Mouse (Mus musculus) E14TG2a.4 (cell line): ENCODE results near the gene Ttll1.

Source experiments
- H3K27me3 ChIP-seq: 2 replicates; pipeline ENCODE4 v1.6.1; 2014; ENCODE audit warnings: low read length, control low read depth; ENCODE audit not compliant: insufficient read depth
- H3K36me3 ChIP-seq: 2 replicates; pipeline ENCODE4 v1.6.1; 2014; ENCODE audit warnings: low read length, control low read depth; ENCODE audit not compliant: insufficient read depth
- H3K4me1 ChIP-seq: replicated peaks from 2 replicates; pipeline ENCODE4 v1.6.1; 2014; ENCODE audit warnings: low read depth, low read length, control low read depth
- H3K4me3 ChIP-seq: replicated peaks from 2 replicates; pipeline ENCODE4 v1.5.1; 2014; ENCODE audit warnings: mild to moderate bottlenecking, low read length
- H3K9me3 ChIP-seq: 2 replicates; pipeline ENCODE4 v1.6.1; 2014; ENCODE audit warnings: low read length, control low read depth
- CTCF ChIP-seq: conservative IDR thresholded peaks from 2 replicates; pipeline ENCODE4 v1.5.1; 2014; ENCODE audit warnings: low read length
- NANOG ChIP-seq: IDR thresholded peaks from 2 replicates; pipeline ENCODE4 v1.6.1; 2014; ENCODE audit warnings: borderline replicate concordance, low read length, mixed read lengths
- POU5F1 ChIP-seq: IDR thresholded peaks from 2 replicates; pipeline ENCODE4 v1.6.1; 2014; ENCODE audit warnings: low read length, borderline replicate concordance

Ttll1 gene

GRCm38 (mm10) chr15:83473251-83473650 lies 37.4 kb downstream of the Ttll1 start:
- no peak overlapping the region for H3K4me3 ChIP-seq
- no peaks in the 10 kb centered on the region; the same call in 1 of the 2 replicates for H3K27me3 ChIP-seq
- no peak for TF ChIP-seq NANOG
- TF ChIP-seq POU5F1, result no peak
- TF ChIP-seq CTCF, result no peak
- H3K36me3 ChIP-seq, result no peaks in the 10 kb centered on the region
- H3K4me1 ChIP-seq, result peaks cover 33% of the 10 kb centered on the region
- H3K9me3 ChIP-seq, result no peaks in the 10 kb centered on the region

- Histone ChIP-seq H3K9me3 (no peaks in the 10 kb centered on the region), H3K4me1 (peaks cover 32% of the 10 kb centered on the region), H3K4me3 (no peak overlapping the region), H3K27me3 (no peaks in the 10 kb centered on the region; the same call in 1 of the 2 replicates), H3K36me3 (no peaks in the 10 kb centered on the region)
- TF ChIP-seq NANOG, result no peak
- no peak for TF ChIP-seq POU5F1
- no peak for TF ChIP-seq CTCF
Measured at GRCm38 (mm10) chr15:83471476-83471875, 39.2 kb downstream of the Ttll1 start.

DNA sequence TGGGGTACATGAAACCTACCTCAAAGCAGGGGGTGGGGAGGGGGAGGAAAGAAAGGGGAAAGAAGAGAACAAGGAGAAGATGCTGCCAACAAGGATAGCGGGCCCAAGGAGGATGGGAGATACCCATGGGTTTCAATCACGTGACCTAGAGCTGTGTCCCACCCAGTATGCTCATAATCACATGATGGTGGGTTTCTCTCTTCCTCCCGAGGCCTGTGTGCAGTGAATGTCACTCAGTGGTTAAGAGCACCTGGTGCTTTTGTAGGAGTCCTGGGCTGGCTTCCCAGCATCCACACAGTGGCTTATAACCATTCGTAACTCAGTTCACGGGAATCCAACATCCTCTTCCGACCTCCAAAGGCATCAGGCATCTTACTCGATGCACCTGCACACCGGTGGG lies 40.2 kb downstream of the Ttll1 start:
- no peaks in the 10 kb centered on the region; the same call in 1 of the 2 replicates for H3K27me3 ChIP-seq
- H3K36me3 ChIP-seq, result no peaks in the 10 kb centered on the region
- TF ChIP-seq POU5F1, result no peak
- TF ChIP-seq NANOG, result no peak
- no peak for TF ChIP-seq CTCF
- no peaks in the 10 kb centered on the region for H3K9me3 ChIP-seq
- no peak overlapping the region for H3K4me3 ChIP-seq
- peaks cover 36% of the 10 kb centered on the region for H3K4me1 ChIP-seq

- H3K27me3 ChIP-seq, result no peaks in the 10 kb centered on the region; the same call in 1 of the 2 replicates
- H3K36me3 ChIP-seq, result no peaks in the 10 kb centered on the region
- H3K9me3 ChIP-seq, result no peaks in the 10 kb centered on the region
- peaks cover 30% of the 10 kb centered on the region for H3K4me1 ChIP-seq
- TF ChIP-seq NANOG, result no peak
- no peak for TF ChIP-seq POU5F1
- TF ChIP-seq CTCF, result no peak
- no peak overlapping the region for H3K4me3 ChIP-seq
Measured at GRCm38 (mm10) chr15:83469279-83469821, 41.3 kb downstream of the Ttll1 start.

GRCm38 (mm10) chr15:83467232-83467966 lies 43.3 kb downstream of the Ttll1 start:
- Histone ChIP-seq H3K27me3 (peaks cover 3% of the 10 kb centered on the region), H3K36me3 (no peaks in the 10 kb centered on the region), H3K4me3 (no peak overlapping the region), H3K9me3 (no peaks in the 10 kb centered on the region), H3K4me1 (peaks cover 36% of the 10 kb centered on the region)
- TF ChIP-seq NANOG (no peak), POU5F1 (no peak), CTCF (no peak)

- TF ChIP-seq NANOG (no peak), CTCF (no peak)
- H3K4me1 ChIP-seq, result peaks cover 38% of the 10 kb centered on the region
- no peak overlapping the region for H3K4me3 ChIP-seq
- H3K36me3 ChIP-seq, result peaks cover 2% of the 10 kb centered on the region; the same call in 1 of the 2 replicates
- H3K9me3 ChIP-seq, result no peaks in the 10 kb centered on the region
- peaks cover 3% of the 10 kb centered on the region for H3K27me3 ChIP-seq
Measured at GRCm38 (mm10) chr15:83466331-83466730, 44.4 kb downstream of the Ttll1 start.

DNA sequence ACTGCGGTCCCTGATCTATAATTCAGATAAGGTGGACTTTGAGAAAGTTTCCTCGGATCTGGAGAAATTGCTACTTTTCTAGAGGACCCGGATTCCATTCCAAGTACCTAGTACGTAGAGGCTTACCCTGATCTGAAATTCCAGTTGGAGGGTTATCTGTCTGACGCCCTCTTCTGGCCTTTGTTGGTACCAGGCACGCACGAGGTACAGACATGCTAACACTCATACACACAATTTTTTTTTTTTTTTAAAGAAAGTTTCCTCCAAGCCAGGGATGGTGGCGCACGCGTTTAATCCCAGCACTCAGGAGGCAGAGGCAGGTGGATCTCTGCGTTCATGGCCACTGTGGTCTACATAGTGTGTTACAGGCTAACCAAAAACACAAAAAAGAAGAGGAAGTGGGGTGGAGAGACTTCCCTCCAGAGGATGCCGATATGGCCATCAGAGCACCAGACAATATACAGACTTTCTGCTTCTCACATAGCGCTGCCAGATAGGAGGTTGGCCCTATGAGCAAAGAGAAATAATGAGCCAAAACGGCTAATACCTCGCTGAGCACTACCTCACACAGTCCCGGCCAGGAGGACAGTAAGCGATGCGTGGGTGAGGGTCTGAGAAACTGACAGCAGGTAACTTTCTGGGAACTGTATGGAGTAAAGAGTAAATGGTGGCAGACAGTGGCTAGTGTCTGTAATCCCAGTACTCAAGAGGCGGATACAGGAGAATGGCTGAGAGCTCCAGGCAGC lies 45.6 kb downstream of the Ttll1 start:
- H3K9me3 ChIP-seq, result no peaks in the 10 kb centered on the region
- no peak for TF ChIP-seq NANOG
- TF ChIP-seq CTCF, result peak; percentile 46
- TF ChIP-seq POU5F1, result no peak
- H3K4me3 ChIP-seq, result peak overlapping the region; percentile 87
- peaks cover 3% of the 10 kb centered on the region for H3K27me3 ChIP-seq
- peaks cover 14% of the 10 kb centered on the region; the same call in 1 of the 2 replicates for H3K36me3 ChIP-seq
- H3K4me1 ChIP-seq, result peaks cover 38% of the 10 kb centered on the region
